Mouse (Mus musculus) myocyte (in vitro differentiated cells): Measurements from ENCODE around the gene Txlna. TPM values are rescaled to one million over a fixed set of nuclear protein-coding genes. Genes with fewer than 3 reads are reported as not detected.

ENCODE experiments used
- H3K27me3 ChIP-seq: one replicate; pipeline ENCODE4 v1.6.1; 2011; ENCODE audit not compliant: control insufficient read depth, insufficient read depth, insufficient read length
- H3K36me3 ChIP-seq: one replicate; pipeline ENCODE4 v1.6.1; 2011; ENCODE audit not compliant: control insufficient read depth, insufficient read depth
- H3K4me2 ChIP-seq: one replicate; pipeline ENCODE4 v1.6.1; 2011; ENCODE audit warnings: low read depth, control low read depth
- H3K4me3 ChIP-seq: one replicate; pipeline ENCODE4 v1.5.1; 2011; ENCODE audit warnings: mild to moderate bottlenecking, control low read depth, moderate library complexity
- H3K79me2 ChIP-seq: one replicate; pipeline ENCODE4 v1.6.1; 2011; ENCODE audit not compliant: control insufficient read depth, insufficient read depth
- H3ac ChIP-seq: one replicate; pipeline ENCODE4 v1.6.1; 2011; ENCODE audit not compliant: control insufficient read depth, insufficient read length
- CEBPB ChIP-seq: IDR thresholded peaks from 2 replicates; pipeline ENCODE4 v1.6.1; 2011; ENCODE audit warnings: mild to moderate bottlenecking, moderate library complexity; ENCODE audit not compliant: poor library complexity, insufficient read depth, severe bottlenecking
- E2F4 ChIP-seq: IDR thresholded peaks from one replicate; pipeline ENCODE4 v1.6.1; 2011; ENCODE audit warnings: mild to moderate bottlenecking, control low read depth, moderate library complexity; ENCODE audit not compliant: insufficient read depth
- MAX ChIP-seq: IDR thresholded peaks from one replicate; pipeline ENCODE4 v1.6.1; 2011; ENCODE audit warnings: low read depth, mild to moderate bottlenecking, control low read depth
- MYOD1 ChIP-seq, 3 experiments: IDR thresholded peaks; one replicate each; pipeline ENCODE4 v1.6.1; 2011; ENCODE audit warnings: control low read depth in 2 of 3, low read depth in 2 of 3, mild to moderate bottlenecking in 2 of 3, moderate library complexity in 1 of 3; ENCODE audit not compliant: insufficient read length in 2 of 3, control insufficient read depth in 1 of 3
- MYOG ChIP-seq, 3 experiments: IDR thresholded peaks; one replicate each; pipeline ENCODE4 v1.6.1; 2011; ENCODE audit warnings: control low read depth in 2 of 3, low read depth in 2 of 3, mild to moderate bottlenecking in 2 of 3; ENCODE audit not compliant: insufficient read length in 2 of 3, control insufficient read depth in 1 of 3, insufficient read depth in 1 of 3
- POLR2A ChIP-seq: IDR thresholded peaks from one replicate; pipeline ENCODE4 v1.6.1; 2011; ENCODE audit warnings: low read depth, mild to moderate bottlenecking, control low read depth, moderate library complexity; ENCODE audit not compliant: insufficient read length
- POLR2AphosphoS2 ChIP-seq: IDR thresholded peaks from one replicate; pipeline ENCODE4 v1.6.1; 2011; ENCODE audit warnings: low read depth, control low read depth; ENCODE audit not compliant: insufficient read length
- REST ChIP-seq: IDR thresholded peaks from one replicate; pipeline ENCODE4 v1.6.1; 2011; ENCODE audit warnings: mild to moderate bottlenecking, control low read depth, moderate library complexity; ENCODE audit not compliant: insufficient read depth, insufficient read length
- SRF ChIP-seq: IDR thresholded peaks from one replicate; pipeline ENCODE4 v1.6.1; 2011; ENCODE audit warnings: low read depth; ENCODE audit not compliant: control insufficient read depth, insufficient read length
- TCF12 ChIP-seq: IDR thresholded peaks from one replicate; pipeline ENCODE4 v1.6.1; 2011; ENCODE audit warnings: mild to moderate bottlenecking, control low read depth; ENCODE audit not compliant: poor library complexity, insufficient read depth, severe bottlenecking
- TCF3 ChIP-seq: IDR thresholded peaks from one replicate; pipeline ENCODE4 v1.6.1; 2011; ENCODE audit warnings: low read depth, control low read depth; ENCODE audit not compliant: insufficient read length
- USF1 ChIP-seq: IDR thresholded peaks from one replicate; pipeline ENCODE4 v1.6.1; 2011; ENCODE audit warnings: low read depth, mild to moderate bottlenecking, control low read depth, moderate library complexity
- polyA plus RNA-seq: library from polyadenylated mRNA; unstranded; fragments of >200 nt; fragmentation: generic; extraction: Trizol; gene quantifications from one replicate; pipeline ENCODE4 v1.2.1, GENCODE M21; 2012; ENCODE audit warnings: missing spikeins

The Txlna gene
- polyA plus RNA-seq, 1 experiment, result 23.6 TPM

DNA sequence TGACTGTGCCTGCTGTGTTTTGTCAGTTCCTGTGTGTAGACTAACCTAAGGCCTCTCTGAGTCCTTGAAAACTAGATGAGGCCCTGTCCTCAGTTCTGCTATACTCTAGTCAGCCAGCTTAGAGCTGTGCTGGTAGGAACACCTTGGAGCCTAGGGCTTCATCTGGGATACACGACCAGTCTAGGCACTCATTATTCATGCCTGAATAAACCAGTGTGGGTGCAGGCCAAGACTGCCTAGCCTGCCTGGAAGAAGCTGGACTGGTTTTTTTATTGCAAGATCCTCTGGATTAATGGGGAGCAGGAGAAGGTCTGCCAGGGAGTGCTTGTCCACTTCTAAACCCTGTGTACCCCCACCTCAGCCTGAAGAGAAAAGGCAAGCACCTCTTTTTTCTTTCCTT is 53.9 kb downstream of the Txlna start:
- H3K4me3 ChIP-seq, result no peak overlapping the region
- no peak for TF ChIP-seq MYOD1 (IDR thresholded peaks at IDR 0.05; ENCODE audit: control insufficient read depth in 1 of 3, insufficient read length in 2 of 3, low read depth in 2 of 3)
- TF ChIP-seq USF1, result no peak
- no peak for TF ChIP-seq E2F4
- no peak for TF ChIP-seq MYOG (IDR thresholded peaks at IDR 0.05; ENCODE audit: control insufficient read depth in 1 of 3, insufficient read depth in 1 of 3, insufficient read length in 2 of 3, low read depth in 2 of 3)
- TF ChIP-seq POLR2AphosphoS2, result no peak
- no peak for TF ChIP-seq TCF3
- no peak for TF ChIP-seq SRF
- no peak for TF ChIP-seq CEBPB
- TF ChIP-seq TCF12, result no peak
- TF ChIP-seq POLR2A, result no peak
- no peak for TF ChIP-seq REST
- TF ChIP-seq MAX, result no peak
- peaks cover 9% of the 10 kb centered on the region for H3K36me3 ChIP-seq
- H3K79me2 ChIP-seq, result no peaks in the 10 kb centered on the region
- H3K4me2 ChIP-seq, result no peak overlapping the region
- no peaks in the 10 kb centered on the region for H3K27me3 ChIP-seq
- H3ac ChIP-seq, result no peak overlapping the region

DNA sequence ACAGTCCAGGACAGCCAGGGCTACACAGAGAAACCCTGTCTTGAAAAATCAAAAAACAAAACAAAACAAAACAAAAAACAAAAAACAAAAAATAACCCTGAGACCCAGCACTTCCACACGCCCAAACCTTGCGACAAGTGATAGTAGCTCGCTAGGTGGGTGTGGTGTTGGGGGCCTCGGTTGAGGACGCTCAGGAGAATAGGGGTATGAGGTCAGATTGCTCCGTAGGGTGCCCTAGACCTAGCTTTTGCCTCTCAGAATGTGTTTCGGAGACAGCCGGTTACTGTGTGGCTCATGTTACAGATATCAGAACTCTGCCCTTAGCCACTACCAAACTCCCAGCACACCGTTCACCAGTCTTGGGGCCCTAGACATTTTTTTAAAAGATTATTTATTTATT is 55.1 kb downstream of the Txlna start:
- Histone ChIP-seq H3K4me3 (no peak overlapping the region), H3K4me2 (no peak overlapping the region), H3K27me3 (no peaks in the 10 kb centered on the region), H3K36me3 (peaks cover 3% of the 10 kb centered on the region), H3ac (no peak overlapping the region), H3K79me2 (no peaks in the 10 kb centered on the region)
- no peak for TF ChIP-seq MYOG (IDR thresholded peaks at IDR 0.05; ENCODE audit: control insufficient read depth in 1 of 3, insufficient read depth in 1 of 3, insufficient read length in 2 of 3, low read depth in 2 of 3)
- TF ChIP-seq TCF12, result no peak
- TF ChIP-seq E2F4, result no peak
- TF ChIP-seq MYOD1 (IDR thresholded peaks at IDR 0.05; ENCODE audit: control insufficient read depth in 1 of 3, insufficient read length in 2 of 3, low read depth in 2 of 3), result no peak
- no peak for TF ChIP-seq POLR2AphosphoS2
- no peak for TF ChIP-seq POLR2A
- no peak for TF ChIP-seq TCF3
- no peak for TF ChIP-seq MAX
- no peak for TF ChIP-seq SRF
- TF ChIP-seq REST, result no peak
- no peak for TF ChIP-seq USF1
- no peak for TF ChIP-seq CEBPB

DNA sequence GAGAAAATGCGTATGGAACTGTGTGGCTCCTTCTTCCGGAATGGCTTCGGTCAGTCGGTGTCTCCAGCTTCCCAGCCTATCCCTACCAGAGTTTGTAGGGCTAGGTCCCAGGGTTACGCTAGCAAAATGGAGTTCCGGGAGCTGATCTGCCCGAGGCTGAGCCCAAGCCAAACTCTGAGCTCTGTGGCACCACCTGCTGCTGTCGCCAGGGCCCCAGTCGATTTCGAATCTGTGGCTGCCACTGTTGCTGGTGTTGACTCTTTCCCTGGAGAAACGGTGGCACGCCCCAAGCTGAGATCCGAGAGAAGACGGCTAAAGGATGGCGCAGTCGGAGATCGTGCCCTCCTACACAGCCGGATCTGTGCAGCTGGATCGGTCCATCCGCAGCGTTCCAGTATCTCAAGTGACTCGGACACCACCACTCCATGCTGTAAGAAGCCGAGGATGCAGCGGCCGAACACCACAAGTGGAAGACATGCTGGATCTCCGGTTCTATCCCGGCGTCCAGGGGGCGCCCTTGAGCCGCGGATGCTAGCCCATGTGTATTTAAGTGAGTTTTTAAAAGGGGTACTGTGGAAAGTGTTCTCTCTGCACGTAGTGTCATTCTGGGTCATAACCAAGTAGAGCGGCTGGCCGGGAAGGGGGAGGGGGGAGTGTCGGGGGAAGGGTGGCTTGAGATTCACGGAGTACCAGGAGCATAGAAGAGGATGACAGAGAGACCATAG is 55.8 kb downstream of the Txlna start:
- Histone ChIP-seq H3K4me2 (no peak overlapping the region), H3K79me2 (no peaks in the 10 kb centered on the region), H3K4me3 (no peak overlapping the region), H3K36me3 (no peaks in the 10 kb centered on the region), H3ac (no peak overlapping the region), H3K27me3 (no peaks in the 10 kb centered on the region)
- no peak for TF ChIP-seq CEBPB
- TF ChIP-seq TCF12, result no peak
- TF ChIP-seq MAX, result no peak
- no peak for TF ChIP-seq E2F4
- no peak for TF ChIP-seq POLR2AphosphoS2
- no peak for TF ChIP-seq TCF3
- no peak for TF ChIP-seq USF1
- TF ChIP-seq MYOG (IDR thresholded peaks at IDR 0.05; ENCODE audit: control insufficient read depth in 1 of 3, insufficient read depth in 1 of 3, insufficient read length in 2 of 3, low read depth in 2 of 3), result no peak
- no peak for TF ChIP-seq SRF
- no peak for TF ChIP-seq MYOD1 (IDR thresholded peaks at IDR 0.05; ENCODE audit: control insufficient read depth in 1 of 3, insufficient read length in 2 of 3, low read depth in 2 of 3)
- no peak for TF ChIP-seq REST

DNA sequence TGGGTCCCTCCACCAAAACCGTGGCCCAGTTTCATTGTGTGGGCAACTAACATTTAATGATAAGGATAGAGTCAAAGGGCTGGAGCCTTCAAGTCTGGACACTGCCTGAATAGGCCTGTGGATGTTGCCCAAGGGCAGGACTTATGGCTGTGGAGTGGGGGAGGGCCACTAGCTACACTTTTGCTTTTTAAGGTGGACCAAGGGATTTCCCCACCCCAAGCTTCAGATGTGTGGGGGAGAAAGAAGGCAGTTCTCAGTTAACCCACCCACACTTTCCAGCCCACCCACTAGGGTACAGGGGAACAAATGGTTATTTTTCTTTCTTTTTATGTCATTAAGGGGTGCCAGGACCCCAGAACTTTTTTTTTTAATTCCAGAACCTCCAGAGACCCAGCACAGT is 56.5 kb downstream of the Txlna start:
- TF ChIP-seq E2F4 (no peak), POLR2AphosphoS2 (no peak), MAX (no peak), REST (no peak), USF1 (no peak), SRF (no peak), MYOG (IDR thresholded peaks at IDR 0.05; ENCODE audit: control insufficient read depth in 1 of 3, insufficient read depth in 1 of 3, insufficient read length in 2 of 3, low read depth in 2 of 3) (no peak), TCF12 (no peak), CEBPB (no peak), POLR2A (no peak), TCF3 (no peak)
- H3ac ChIP-seq, result no peak overlapping the region
- no peak overlapping the region for H3K4me3 ChIP-seq

More for the DNA sequence above, 56.5 kb downstream of the Txlna start:
- Histone ChIP-seq H3K4me2 (no peak overlapping the region), H3K27me3 (no peaks in the 10 kb centered on the region), H3K79me2 (no peaks in the 10 kb centered on the region), H3K36me3 (no peaks in the 10 kb centered on the region)
